Comparison of ENCODE assay signal across 24 mouse cellular contexts in genomic region chr11:80904559-80904958, GRCm38 (mm10). TPM values are rescaled to one million over a fixed set of nuclear protein-coding genes. Genes with fewer than 3 reads are reported as not detected.
DNase-seq lines count a peak whose midpoint lies in the region; ATAC-seq and TF ChIP-seq lines count a peak whose summit lies in the region.
"Had no signal": no experiment of that assay in that cellular context is flagged by ENCODE, and none has a peak within 500 bp of the region (broad histone marks: within the 10 kb centered on the region; RNA-seq: fewer than 3 reads in every experiment).

No protein-coding gene starts in this region.

- no peak for TF ChIP-seq EP300 in liver, postnatal 0 days (IDR thresholded peaks at IDR 0.05; ENCODE audit: low read depth)

- 86% methylated on average over 2 of the region's 2 CpGs for WGBS in hindbrain, embryonic 10.5 days
- WGBS in hindbrain, embryonic 13.5 days: 50% methylated on average over 2 of the region's 2 CpGs
- 76% methylated on average over 2 of the region's 2 CpGs for WGBS in liver, postnatal 0 days (ENCODE audit: insufficient replicate concordance)

- no peak for ATAC-seq in hindbrain, embryonic 13.5 days (ENCODE audit: low FRiP score)
- ATAC-seq in liver, postnatal 0 days: peak; percentile 41; the same call in 1 of the 2 replicates
- ATAC-seq: forebrain, embryonic 16.5 days; intestine, embryonic 16.5 days had no signal

- H3K36me3 ChIP-seq in hindbrain, embryonic 10.5 days: no peaks in the 10 kb centered on the region
- no peaks in the 10 kb centered on the region for H3K36me3 ChIP-seq in hindbrain, embryonic 13.5 days
- no peaks in the 10 kb centered on the region for H3K36me3 ChIP-seq in liver, postnatal 0 days (replicated peaks; ENCODE audit: insufficient read depth, low read length)
- H3K36me3 ChIP-seq: embryonic facial prominence, embryonic 12.5 days; forebrain, embryonic 12.5 days; heart, embryonic 15.5 days had no signal

- 0 out of 2 replicates have a peak, but pooled peaks cover 3% of the 10 kb centered on the region for H3K4me1 ChIP-seq in hindbrain, embryonic 10.5 days (replicated peaks)
- H3K4me1 ChIP-seq in hindbrain, embryonic 13.5 days (replicated peaks): 0 out of 2 replicates have a peak, but pooled peaks cover 10% of the 10 kb centered on the region
- H3K4me1 ChIP-seq in liver, postnatal 0 days (ENCODE audit: insufficient read depth): no peaks in the 10 kb centered on the region
- H3K4me1 ChIP-seq: embryonic facial prominence, embryonic 12.5 days; heart, embryonic 15.5 days had no signal

- H3K9me3 ChIP-seq in hindbrain, embryonic 10.5 days: no peaks in the 10 kb centered on the region
- no peaks in the 10 kb centered on the region for H3K9me3 ChIP-seq in hindbrain, embryonic 13.5 days
- no peaks in the 10 kb centered on the region for H3K9me3 ChIP-seq in liver, postnatal 0 days (ENCODE audit: low read length)
- H3K9me3 ChIP-seq: embryonic facial prominence, embryonic 12.5 days; forebrain, embryonic 12.5 days; heart, embryonic 15.5 days had no signal

- no peak for TF ChIP-seq POLR2A in brain, embryonic 14.5 days (IDR thresholded peaks at IDR 0.05; ENCODE audit: borderline replicate concordance, extremely low read depth, insufficient read depth, insufficient read length, poor library complexity, severe bottlenecking)

- H3K27me3 ChIP-seq in hindbrain, embryonic 10.5 days (ENCODE audit: insufficient read depth, poor library complexity, severe bottlenecking): no peaks in the 10 kb centered on the region
- H3K27me3 ChIP-seq in hindbrain, embryonic 13.5 days: no peaks in the 10 kb centered on the region
- no peaks in the 10 kb centered on the region for H3K27me3 ChIP-seq in liver, postnatal 0 days (ENCODE audit: insufficient read depth, low read length)
- H3K27me3 ChIP-seq: embryonic facial prominence, embryonic 12.5 days; forebrain, embryonic 12.5 days had no signal

- no peak overlapping the region for H3K27ac ChIP-seq in hindbrain, embryonic 10.5 days
- H3K27ac ChIP-seq in hindbrain, embryonic 13.5 days: no peak overlapping the region
- no peak overlapping the region for H3K27ac ChIP-seq in liver, postnatal 0 days (ENCODE audit: low read depth)
- H3K27ac ChIP-seq: embryonic facial prominence, embryonic 12.5 days; forebrain, embryonic 12.5 days; heart, adult 2 months; heart, embryonic 15.5 days had no signal

- TF ChIP-seq CTCF in liver, postnatal 0 days (IDR thresholded peaks at IDR 0.05; ENCODE audit: low read depth): no peak
- TF ChIP-seq CTCF in brain, embryonic 14.5 days (IDR thresholded peaks at IDR 0.05; ENCODE audit: borderline replicate concordance, extremely low read depth, insufficient read depth, insufficient read length): no peak

- H3K9ac ChIP-seq in hindbrain, embryonic 13.5 days: no peak overlapping the region
- H3K9ac ChIP-seq in liver, postnatal 0 days (replicated peaks): no peak overlapping the region
- H3K9ac ChIP-seq: embryonic facial prominence, embryonic 12.5 days; forebrain, embryonic 12.5 days; heart, embryonic 15.5 days had no signal

- H3K4me2 ChIP-seq in hindbrain, embryonic 13.5 days: no peak overlapping the region
- no peak overlapping the region for H3K4me2 ChIP-seq in liver, postnatal 0 days (ENCODE audit: low read depth, low read length)
- H3K4me2 ChIP-seq: embryonic facial prominence, embryonic 12.5 days; forebrain, embryonic 12.5 days; heart, embryonic 11.5 days; heart, embryonic 15.5 days had no signal

- DNase-seq in hindbrain, embryonic 10.5 days (ENCODE audit: low spot score): peak; percentile 14
- DNase-seq in liver, postnatal 0 days: no peak
- DNase-seq in liver: no peak
- peak; percentile 62 for DNase-seq in brain, embryonic 14.5 days (ENCODE audit: low read depth)
- DNase-seq in lung, postnatal 10 days: no peak
- no peak for DNase-seq in left cerebral cortex, postnatal 25 days (ENCODE audit: low spot score in 2 of 2)
- DNase-seq: adrenal gland, adult 2 months; adrenal gland, postnatal 25 days; cerebellum, adult 18-20 months; cerebellum, adult 9-11 months; cerebellum, postnatal 36 days; gastrocnemius, postnatal 14 days; heart, adult 2 months; heart, postnatal 14 days had no signal

- H3K4me3 ChIP-seq in hindbrain, embryonic 10.5 days: no peak overlapping the region
- no peak overlapping the region for H3K4me3 ChIP-seq in hindbrain, embryonic 13.5 days
- H3K4me3 ChIP-seq in liver, postnatal 0 days (ENCODE audit: low read depth, low read length): no peak overlapping the region
- H3K4me3 ChIP-seq: embryonic facial prominence, embryonic 12.5 days; forebrain, embryonic 12.5 days; heart, adult 2 months; heart, embryonic 15.5 days had no signal

- intact Hi-C loops in left cerebral cortex, postnatal 25 days (cut with DNase I): loop anchor here (10.0 kb wide), 1 partner anchor 470 kb away; no protein-coding TSS in a partner anchor

RNA-seq across cellular contexts. Expression of gene Spaca3, which starts 46.4 kb away (rescaled TPM):
- polyA plus RNA-seq in hindbrain, embryonic 10.5 days (2016; fragmentation: Nextera tagmentation; extraction: Ambion mirVana): not detected in 2 replicates
- polyA plus RNA-seq in hindbrain, embryonic 13.5 days (2015; fragmentation: Nextera tagmentation; extraction: Ambion mirVana): not detected in 2 replicates
- polyA plus RNA-seq in liver, postnatal 0 days (2015; fragmentation: Nextera tagmentation; extraction: Ambion mirVana): not detected in 2 replicates
- polyA plus RNA-seq in brain, embryonic 14.5 days (2012; rRNA removed): not detected in 2 replicates
- total RNA-seq in left cerebral cortex, postnatal 25 days (2021): not detected
- total RNA-seq: adrenal gland, adult 2 months; adrenal gland, postnatal 25 days; gastrocnemius, adult 18-20 months; gastrocnemius, postnatal 14 days; heart, adult 2 months; heart, postnatal 14 days; hematopoietic stem cell, adult 5-6 weeks had no signal
- polyA plus RNA-seq: adrenal gland, adult 2 months; C2C12; embryonic facial prominence, embryonic 12.5 days; forebrain, embryonic 12.5 days; forebrain, embryonic 16.5 days; heart, adult 2 months; heart, embryonic 11.5 days; heart, embryonic 15.5 days; intestine, embryonic 16.5 days had no signal

Comparison
In these comparisons a context has a peak if more than half of its experiments do, and no peak if none do; other contexts are left out.
1. DNase-seq: peak in hindbrain, embryonic 10.5 days (single experiment) and brain, embryonic 14.5 days (single experiment); none in liver, postnatal 0 days (single experiment), liver (single experiment), lung, postnatal 10 days (single experiment) and left cerebral cortex, postnatal 25 days (0 of 2).